Mouse (Mus musculus): ENCODE measurements around the gene Eif3i.

DNA sequence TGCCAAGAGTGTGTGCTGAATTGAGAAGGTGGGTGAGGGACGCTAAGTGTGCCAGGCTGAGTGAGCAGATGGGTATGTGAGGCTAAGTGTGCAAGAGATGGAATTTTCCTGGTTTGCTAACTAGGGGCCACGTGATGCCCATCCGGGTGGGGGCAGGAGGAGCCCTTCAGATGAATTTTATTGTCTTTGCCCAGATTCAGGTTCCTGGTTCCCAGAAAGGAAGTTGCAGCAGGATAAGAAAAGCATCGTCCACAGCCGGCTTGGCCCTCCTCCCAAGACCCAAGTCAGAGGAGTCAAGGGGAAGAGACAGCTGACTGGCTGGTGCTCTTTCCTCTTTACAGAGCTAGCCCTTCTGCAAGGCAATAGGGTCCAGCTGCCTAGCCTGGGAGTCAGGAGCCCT, 22.0 kb downstream of the Eif3i start, which contains the start of gene Fam167b:
- no peak for TF ChIP-seq CTCF (IDR thresholded peaks at IDR 0.05; ENCODE audit: low read depth, low read length)
- TF ChIP-seq POLR2A (IDR thresholded peaks at IDR 0.05; ENCODE audit: extremely low read depth, insufficient read depth, low read length), result no peak
